Mouse (Mus musculus) stomach, postnatal 0 days (tissue): Measurements from ENCODE around the gene Hsd3b2.

ENCODE experiments used
- CTCF ChIP-seq: IDR thresholded peaks from 2 replicates; pipeline ENCODE4 v1.5.1; 2016; ENCODE audit warnings: antibody characterized with exemption, low read depth, mild to moderate bottlenecking, moderate library complexity
- EP300 ChIP-seq: optimal IDR thresholded peaks from 2 replicates; pipeline ENCODE3; 2016; ENCODE audit warnings: antibody characterized with exemption

GRCm38 (mm10) chr3:98682401-98682800, 41.9 kb downstream of the Hsd3b2 start:
- TF ChIP-seq EP300: no peak
- no peak for TF ChIP-seq CTCF
